Mouse (Mus musculus): ENCODE data around the gene Spred2.

DNA sequence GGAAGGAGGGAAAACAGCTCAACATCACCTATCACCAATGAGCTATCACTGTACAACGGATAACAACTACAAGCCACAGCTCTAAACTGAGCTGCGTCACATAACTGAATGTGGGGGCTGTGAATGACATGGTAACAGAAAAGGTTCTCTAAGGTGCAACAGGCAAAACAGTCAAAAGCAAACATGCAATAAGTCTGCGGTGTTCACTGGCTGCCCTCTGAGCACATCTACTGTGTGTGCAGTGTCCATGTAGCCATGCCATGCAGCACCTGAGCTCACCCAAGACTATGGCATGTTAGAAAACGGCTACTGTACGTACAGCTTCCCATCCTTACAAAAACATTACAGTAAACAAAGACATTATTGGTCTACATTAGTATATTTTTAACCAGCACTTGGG is 148.7 kb downstream of the Spred2 start:
- TF ChIP-seq CTCF (IDR thresholded peaks at IDR 0.05; ENCODE audit: low read depth, low read length) = no peak
- TF ChIP-seq GATA1 (IDR thresholded peaks at IDR 0.05; ENCODE audit: borderline replicate concordance, low read length) = no peak
- TF ChIP-seq TAL1 (conservative IDR thresholded peaks at IDR 0.05; ENCODE audit: low read depth, low read length) = no peak

Data from G1E (cell line).